Mouse (Mus musculus) erythroblast, embryonic 14.5 days (primary cell): ENCODE data around the gene Ppp1r1c.

Experiments
- GATA1 ChIP-seq: IDR thresholded peaks from 2 replicates; pipeline ENCODE4 v1.6.1; 2012; ENCODE audit warnings: low read length, inconsistent platforms, mixed read lengths
- TAL1 ChIP-seq: IDR thresholded peaks from 3 replicates; pipeline ENCODE4 v1.6.1; 2012; ENCODE audit warnings: low read length, inconsistent platforms, mixed read lengths

DNA sequence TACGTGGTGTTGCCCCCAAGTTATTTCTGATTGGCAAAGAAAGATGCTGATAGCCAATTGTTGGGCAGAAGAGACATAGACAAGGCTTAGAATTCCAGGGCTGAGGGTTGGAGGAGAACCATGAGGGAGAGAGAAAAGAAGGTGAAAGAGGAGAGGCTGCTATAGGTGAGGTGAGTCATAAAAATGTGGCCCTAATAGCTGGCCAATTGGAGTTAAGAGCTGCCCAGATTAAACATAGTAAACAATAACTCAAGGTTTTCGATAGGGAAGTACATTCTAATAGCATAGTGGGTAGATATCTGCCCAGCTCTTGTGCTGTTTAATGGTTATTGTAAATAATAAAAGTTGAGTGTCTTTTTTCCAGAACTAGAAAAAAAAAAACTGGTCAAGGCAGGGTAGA is 2.8 kb upstream of the Ppp1r1c start:
- TF ChIP-seq GATA1 (no peak), TAL1 (no peak)
